Mouse (Mus musculus) stomach, postnatal 0 days (tissue): ENCODE measurements at regions not wholly inside any gene's neighbourhood (a gene's known extent, or its start where the extent isn't known, plus 50 kb on each side); places are given as distances from the start of the nearest gene placed in this dataset.

ENCODE experiments used
- ATAC-seq: fragments of 200-750 bp; cut with Nextera tagmentation; 2 replicates; pipeline ENCODE4 v1.8.0; 2017; ENCODE audit not compliant: low FRiP score, low TSS enrichment
- DNase-seq: peaks from one replicate; pipeline ENCODE4 v3.0.0-alpha.2; 2016; ENCODE audit warnings: low spot score
- H3K27ac ChIP-seq: fragments of 300-500 bp; sonication (generic); replicated peaks from 2 replicates; pipeline ENCODE4 v1.5.1; 2014; ENCODE audit warnings: mild to moderate bottlenecking, control low read depth
- H3K27me3 ChIP-seq: fragments of 300-500 bp; sonication (generic); 2 replicates; pipeline ENCODE4 v1.6.1; 2014; ENCODE audit warnings: low read length; ENCODE audit not compliant: control insufficient read depth, insufficient read depth
- H3K36me3 ChIP-seq: fragments of 300-500 bp; sonication (generic); 2 replicates; pipeline ENCODE4 v1.6.1; 2014; ENCODE audit warnings: low read length, mixed read lengths; ENCODE audit not compliant: control insufficient read depth, insufficient read depth
- H3K4me1 ChIP-seq: fragments of 300-500 bp; sonication (generic); replicated peaks from 2 replicates; pipeline ENCODE4 v1.6.1; 2014; ENCODE audit warnings: antibody characterized with exemption; ENCODE audit not compliant: control insufficient read depth, insufficient read depth
- H3K4me2 ChIP-seq: fragments of 300-500 bp; sonication (generic); replicated peaks from 2 replicates; pipeline ENCODE4 v1.6.1; 2014; ENCODE audit warnings: low read depth, mild to moderate bottlenecking, control low read depth, moderate library complexity
- H3K4me3 ChIP-seq: fragments of 300-500 bp; sonication (generic); 2 replicates; pipeline ENCODE4 v1.5.1; 2014; ENCODE audit warnings: low read depth, low read length, control low read depth
- H3K9ac ChIP-seq: fragments of 300-500 bp; sonication (generic); 2 replicates; pipeline ENCODE4 v1.6.1; 2014; ENCODE audit warnings: mild to moderate bottlenecking, low read length, control low read depth, mixed read lengths
- H3K9me3 ChIP-seq: fragments of 300-500 bp; sonication (generic); 2 replicates; pipeline ENCODE4 v1.6.1; 2016; ENCODE audit warnings: low read length; ENCODE audit not compliant: control insufficient read depth
- CTCF ChIP-seq: IDR thresholded peaks from 2 replicates; pipeline ENCODE4 v1.5.1; 2016; ENCODE audit warnings: antibody characterized with exemption, low read depth, mild to moderate bottlenecking, moderate library complexity
- EP300 ChIP-seq: optimal IDR thresholded peaks from 2 replicates; pipeline ENCODE3; 2016; ENCODE audit warnings: antibody characterized with exemption
- WGBS: fragments of 180-500 bp; shearing (Covaris S2); extraction: QIAGEN DNeasy Blood & Tissue Kit; methylation state at CpG from one replicate; pipeline ENCODE4 v1.1.7; 2014; 5-methylcytosine and 5-hydroxymethylcytosine counted together

DNA sequence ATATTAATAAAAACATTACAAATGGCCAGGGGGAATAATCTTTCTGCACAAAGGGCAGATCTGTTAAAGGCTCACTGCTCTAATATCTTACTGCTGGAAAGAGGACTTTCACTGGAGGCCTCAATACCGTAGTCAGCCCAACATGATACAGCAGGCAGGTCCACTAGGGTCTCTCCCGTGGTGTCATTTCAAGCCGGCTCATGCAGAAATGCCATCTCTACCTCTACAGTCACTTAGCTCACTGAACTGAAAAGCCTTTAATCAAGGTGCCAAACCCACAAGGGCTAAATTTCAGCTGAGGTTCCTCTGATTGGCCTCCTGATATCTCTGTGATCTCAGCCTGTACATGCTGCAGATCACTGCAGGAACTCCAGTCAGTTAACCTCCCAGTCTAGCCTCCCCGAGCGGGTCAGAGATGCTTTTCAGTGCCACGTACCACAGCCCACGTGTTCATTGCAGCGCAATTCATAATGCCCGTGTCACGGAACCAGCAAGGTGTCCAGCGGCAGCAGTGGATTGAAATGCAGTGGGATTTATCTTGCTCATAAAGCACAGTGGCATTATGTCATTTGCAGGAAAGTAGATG is 90.4 kb upstream of the Lsm6 start:
- no peaks in the 10 kb centered on the region for H3K27me3 ChIP-seq

DNA sequence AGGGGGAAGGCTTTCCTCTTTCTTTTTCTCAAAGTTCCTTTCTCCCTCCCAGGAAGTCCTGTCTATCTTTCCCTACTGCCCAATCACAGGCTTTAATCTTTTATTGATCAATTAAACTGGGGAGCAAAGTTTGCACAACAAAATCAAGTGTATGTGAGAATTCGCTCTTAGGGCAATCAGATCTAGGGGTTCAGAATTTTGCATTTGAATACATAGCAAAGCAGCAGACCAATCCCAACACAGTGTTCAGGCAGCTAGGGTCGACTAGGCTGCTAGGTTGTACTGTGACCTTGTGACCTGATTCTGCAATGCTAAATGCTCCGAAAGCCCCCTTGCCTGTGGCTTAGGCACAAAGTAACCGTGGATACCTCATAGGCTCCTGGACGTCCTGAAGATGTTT is 91.5 kb upstream of the Lsm6 start:
- H3K4me1 ChIP-seq: no peaks in the 10 kb centered on the region
- no peaks in the 10 kb centered on the region for H3K36me3 ChIP-seq
- no peak for TF ChIP-seq EP300
- no peak for TF ChIP-seq CTCF
- H3K9me3 ChIP-seq: no peaks in the 10 kb centered on the region
- no peak overlapping the region for H3K9ac ChIP-seq
- 59% methylated on average over 5 of the region's 5 CpGs for WGBS
- DNase-seq (no peak), ATAC-seq (no peak)
- H3K4me2 ChIP-seq: no peak overlapping the region
- H3K27me3 ChIP-seq: no peaks in the 10 kb centered on the region
- H3K4me3 ChIP-seq: no peak overlapping the region
- H3K27ac ChIP-seq: no peak overlapping the region

More for the DNA sequence above, 90.4 kb upstream of the Lsm6 start:
- WGBS: 85% methylated on average over 11 of the region's 11 CpGs
- Histone ChIP-seq H3K36me3 (no peaks in the 10 kb centered on the region), H3K4me1 (no peaks in the 10 kb centered on the region), H3K9ac (no peak overlapping the region), H3K4me3 (no peak overlapping the region), H3K4me2 (no peak overlapping the region), H3K27ac (no peak overlapping the region), H3K9me3 (no peaks in the 10 kb centered on the region)
- ATAC-seq: no peak
- no peak for DNase-seq
- no peak for TF ChIP-seq EP300
- no peak for TF ChIP-seq CTCF

DNA sequence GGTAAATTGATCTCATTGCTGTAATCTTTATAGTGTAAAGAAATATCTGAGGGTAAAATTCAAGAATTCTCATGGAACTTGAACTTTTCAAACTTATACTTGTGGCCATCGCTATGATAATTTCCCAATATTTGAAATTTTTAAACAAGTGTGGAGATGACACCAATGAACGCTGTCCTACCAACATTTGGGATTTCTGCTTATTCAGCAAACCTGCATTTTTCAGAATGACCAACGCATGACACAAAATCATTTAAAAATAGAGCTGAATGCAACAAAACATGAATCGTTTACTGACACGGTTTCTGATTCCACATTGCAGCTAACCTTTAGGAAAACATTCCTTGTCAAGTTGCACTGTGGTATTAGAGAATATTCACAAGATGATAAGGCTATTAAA is 92.9 kb upstream of the Lsm6 start:
- WGBS: 90% methylated on average over 5 of the region's 5 CpGs
- no peak overlapping the region for H3K4me2 ChIP-seq
- no peaks in the 10 kb centered on the region for H3K9me3 ChIP-seq
- H3K4me1 ChIP-seq: no peaks in the 10 kb centered on the region
- ATAC-seq (no peak), DNase-seq (no peak)
- H3K4me3 ChIP-seq: no peak overlapping the region
- H3K9ac ChIP-seq: no peak overlapping the region
- TF ChIP-seq CTCF: no peak
- no peak for TF ChIP-seq EP300
- no peaks in the 10 kb centered on the region for H3K36me3 ChIP-seq
- H3K27ac ChIP-seq: no peak overlapping the region
- no peaks in the 10 kb centered on the region for H3K27me3 ChIP-seq

DNA sequence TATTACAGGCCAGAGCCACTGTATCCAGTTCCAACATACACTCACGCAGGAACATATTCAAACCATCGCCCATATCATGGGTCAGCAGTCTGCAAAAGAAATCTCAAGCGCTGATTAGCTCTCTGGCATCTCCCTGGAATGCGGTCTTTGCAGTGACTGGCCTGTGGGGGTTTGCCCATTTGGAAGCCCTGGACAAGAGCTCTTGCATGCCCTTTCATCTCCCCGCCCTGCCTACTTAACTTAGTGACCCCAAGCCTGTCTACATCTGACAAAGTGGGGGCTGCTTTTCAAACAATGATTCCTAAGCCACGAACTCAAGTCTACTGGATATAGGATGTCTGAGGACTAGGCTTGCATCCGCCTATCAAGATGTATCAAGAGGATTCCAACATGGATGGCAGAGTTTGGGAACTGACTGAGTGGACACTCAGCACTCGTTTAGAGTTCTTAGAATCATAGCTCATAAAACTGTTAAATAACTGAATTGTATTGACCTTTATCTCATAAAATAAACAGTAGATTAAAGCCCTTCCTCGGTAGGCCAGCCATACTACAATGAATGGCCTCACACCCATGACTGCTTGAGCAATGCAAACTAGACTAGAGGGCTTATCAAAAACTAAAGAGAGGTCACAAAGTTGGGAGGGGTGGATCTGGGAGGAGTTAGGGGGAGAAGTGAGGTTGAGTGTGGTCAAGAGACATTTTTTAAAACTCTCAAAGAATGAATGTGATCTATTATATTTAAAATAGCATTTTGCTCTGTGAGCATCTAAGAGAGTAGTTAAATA is 97.4 kb upstream of the Zfp827 start:
- H3K4me1 ChIP-seq: no peaks in the 10 kb centered on the region
- no peak overlapping the region for H3K27ac ChIP-seq
- DNase-seq (no peak), ATAC-seq (no peak)
- H3K4me3 ChIP-seq: no peak overlapping the region
- no peak for TF ChIP-seq CTCF
- no peak for TF ChIP-seq EP300
- H3K9ac ChIP-seq: no peak overlapping the region
- WGBS: 52% methylated on average over 9 of the region's 9 CpGs
- H3K36me3 ChIP-seq: no peaks in the 10 kb centered on the region
- no peaks in the 10 kb centered on the region for H3K9me3 ChIP-seq
- no peak overlapping the region for H3K4me2 ChIP-seq
- no peaks in the 10 kb centered on the region for H3K27me3 ChIP-seq

DNA sequence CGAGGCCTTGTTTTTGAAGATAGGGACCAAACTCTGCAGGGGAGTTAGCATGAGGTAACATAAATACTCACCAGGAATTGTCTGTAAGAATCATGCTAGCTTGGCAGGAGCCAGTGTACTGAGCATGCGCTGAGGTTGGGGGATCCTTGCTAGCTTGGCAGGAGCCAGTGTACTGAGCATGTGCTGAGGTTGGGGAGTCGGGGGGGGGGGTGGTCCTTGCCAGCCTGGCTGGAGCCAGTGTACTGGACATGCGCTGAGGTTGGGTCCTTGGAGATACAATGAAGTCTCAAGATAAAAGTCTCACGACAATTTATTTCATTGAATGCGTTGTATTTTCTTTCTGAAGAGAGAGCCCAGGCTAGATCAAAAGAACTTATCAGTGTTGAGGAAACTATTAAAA is 96.2 kb upstream of the Zfp827 start:
- H3K27me3 ChIP-seq: no peaks in the 10 kb centered on the region
- H3K4me3 ChIP-seq: no peak overlapping the region
- H3K36me3 ChIP-seq: no peaks in the 10 kb centered on the region
- H3K27ac ChIP-seq: no peak overlapping the region
- ATAC-seq: no peak
- WGBS: 75% methylated on average over 6 of the region's 6 CpGs
- no peak for DNase-seq
- no peaks in the 10 kb centered on the region for H3K4me1 ChIP-seq
- H3K9me3 ChIP-seq: no peaks in the 10 kb centered on the region
- no peak overlapping the region for H3K9ac ChIP-seq
- TF ChIP-seq EP300 (no peak), CTCF (no peak)
- no peak overlapping the region for H3K4me2 ChIP-seq

DNA sequence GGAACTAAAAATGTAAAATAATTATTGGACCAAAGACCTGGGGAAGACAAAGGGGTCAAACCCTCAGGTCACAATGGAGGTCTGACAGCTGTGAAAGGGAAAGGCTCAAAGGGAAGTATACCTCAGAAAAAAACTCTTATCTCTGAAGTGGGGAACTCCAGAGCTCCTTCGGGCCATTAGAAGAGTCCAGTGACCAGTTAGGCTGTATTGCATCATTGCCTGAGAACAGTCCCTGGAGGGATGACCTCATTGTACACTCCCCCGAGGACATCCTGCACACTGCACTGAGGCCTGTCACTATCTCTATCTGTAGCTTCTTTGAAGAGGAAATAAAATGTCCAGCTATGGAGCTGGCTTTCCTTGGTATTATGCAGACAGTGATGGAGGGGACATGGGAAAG is 88.2 kb upstream of the Zfp827 start:
- 60% methylated on average over 2 of the region's 2 CpGs for WGBS
- H3K4me3 ChIP-seq: no peak overlapping the region
- DNase-seq (no peak), ATAC-seq (no peak)
- no peak overlapping the region for H3K9ac ChIP-seq
- H3K4me1 ChIP-seq: no peaks in the 10 kb centered on the region
- H3K4me2 ChIP-seq: no peak overlapping the region
- no peaks in the 10 kb centered on the region for H3K9me3 ChIP-seq
- no peak for TF ChIP-seq CTCF
- no peak for TF ChIP-seq EP300
- no peaks in the 10 kb centered on the region for H3K27me3 ChIP-seq
- H3K36me3 ChIP-seq: no peaks in the 10 kb centered on the region
- H3K27ac ChIP-seq: no peak overlapping the region
